Mouse (Mus musculus) bone marrow, adult 2 months (tissue): ENCODE results near the gene Snx1.

Experiments used
- CTCF ChIP-seq: fragments of 200-500 bp; IDR thresholded peaks from 2 replicates; pipeline ENCODE4 v1.5.1; 2011; ENCODE audit warnings: low read length, control low read depth; ENCODE audit not compliant: control insufficient read depth, insufficient read depth
- POLR2A ChIP-seq: fragments of 200-500 bp; IDR thresholded peaks from 2 replicates; pipeline ENCODE4 v1.6.1; 2011; ENCODE audit warnings: low read depth, mild to moderate bottlenecking, control low read depth, low read length, borderline replicate concordance; ENCODE audit not compliant: control insufficient read depth

DNA sequence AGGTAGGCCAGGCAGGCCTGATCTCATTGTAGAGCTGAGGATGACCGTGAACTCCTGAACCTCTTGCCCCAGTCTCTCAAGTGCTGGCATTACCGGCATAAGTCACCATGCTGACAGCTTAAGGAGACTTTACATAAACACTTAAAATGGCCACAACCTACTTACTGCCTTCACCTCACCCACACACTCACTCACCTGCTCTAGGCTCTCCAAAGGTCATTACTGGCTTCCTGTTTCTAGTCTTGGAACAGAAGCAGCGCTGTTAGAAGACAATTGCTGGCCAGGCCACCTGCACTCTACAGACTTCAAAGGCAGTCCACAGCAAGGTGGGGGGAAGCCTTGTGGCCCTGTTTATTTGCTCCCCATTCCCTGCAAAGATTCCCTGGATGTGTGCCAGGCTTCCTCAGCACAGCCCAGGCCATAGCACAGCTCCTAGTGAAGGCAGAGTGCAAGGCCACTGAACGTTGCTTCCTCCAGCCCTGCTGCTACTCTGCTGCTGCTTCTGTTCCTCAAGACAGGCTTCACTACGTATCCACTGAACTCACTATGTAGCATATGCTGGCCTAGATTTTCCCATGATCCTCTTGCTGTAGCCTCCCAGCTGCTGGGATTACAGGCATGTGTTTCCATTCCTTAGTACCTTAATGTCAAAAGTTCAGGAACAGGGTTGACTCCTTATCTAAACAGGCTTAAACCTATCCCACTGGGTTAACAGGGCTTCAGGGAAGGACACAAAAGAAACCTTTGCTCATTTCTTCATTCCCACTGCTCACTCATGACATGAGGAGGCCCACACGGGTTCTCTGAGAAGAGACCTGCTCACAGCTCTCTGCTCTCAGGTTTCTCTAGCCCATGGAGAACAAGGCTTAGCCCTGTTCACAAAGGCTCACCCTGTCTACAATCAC, 34.8 kb downstream of the Snx1 start:
- TF ChIP-seq CTCF (no peak), POLR2A (no peak)
